Mouse (Mus musculus) lung, embryonic 14.5 days (tissue): ENCODE measurements around the gene Kmt2a. TPM values are rescaled to one million over a fixed set of nuclear protein-coding genes. Genes with fewer than 3 reads are reported as not detected.

ENCODE experiments used
- ATAC-seq: fragments of 200-750 bp; cut with Nextera tagmentation; 2 replicates; pipeline ENCODE4 v1.8.0; 2017; ENCODE audit warnings: mild to moderate bottlenecking, moderate TSS enrichment, moderate library complexity; ENCODE audit not compliant: insufficient read depth
- DNase-seq: peaks from one replicate; pipeline ENCODE4 v3.0.0-alpha.2; 2015
- H3K27ac ChIP-seq: fragments of 300-500 bp; sonication (generic); 2 replicates; pipeline ENCODE4 v1.5.1; 2014; ENCODE audit warnings: low read depth, mild to moderate bottlenecking, moderate library complexity
- H3K27me3 ChIP-seq: fragments of 300-500 bp; sonication (generic); 2 replicates; pipeline ENCODE4 v1.6.1; 2014; ENCODE audit warnings: low read length, control low read depth; ENCODE audit not compliant: insufficient read depth
- H3K36me3 ChIP-seq: fragments of 300-500 bp; sonication (generic); 2 replicates; pipeline ENCODE4 v1.6.1; 2014; ENCODE audit warnings: control low read depth; ENCODE audit not compliant: insufficient read depth
- H3K4me1 ChIP-seq: fragments of 300-500 bp; sonication (generic); 2 replicates; pipeline ENCODE4 v1.6.1; 2014; ENCODE audit warnings: antibody characterized with exemption, control low read depth; ENCODE audit not compliant: insufficient read depth
- H3K4me2 ChIP-seq: fragments of 300-500 bp; sonication (generic); 2 replicates; pipeline ENCODE4 v1.6.1; 2014; ENCODE audit warnings: mild to moderate bottlenecking
- H3K4me3 ChIP-seq: fragments of 300-500 bp; sonication (generic); 2 replicates; pipeline ENCODE4 v1.5.1; 2014; ENCODE audit warnings: low read depth, low read length
- H3K9ac ChIP-seq: fragments of 300-500 bp; sonication (generic); 2 replicates; pipeline ENCODE4 v1.6.1; 2014
- H3K9me3 ChIP-seq: fragments of 300-500 bp; sonication (generic); 2 replicates; pipeline ENCODE4 v1.6.1; 2016; ENCODE audit warnings: low read depth, low read length, control low read depth
- CTCF ChIP-seq: IDR thresholded peaks from 2 replicates; pipeline ENCODE4 v1.5.1; 2016; ENCODE audit warnings: antibody characterized with exemption, low read depth
- WGBS: fragments of 180-500 bp; shearing (Covaris S2); extraction: QIAGEN DNeasy Blood & Tissue Kit; methylation state at CpG from one replicate; pipeline ENCODE4 v1.1.7; 2014; 5-methylcytosine and 5-hydroxymethylcytosine counted together
- polyA plus RNA-seq: library from polyadenylated mRNA; unstranded; fragments of >200 nt; fragmentation: Nextera tagmentation; extraction: Ambion mirVana; gene quantifications from 2 replicates; pipeline ENCODE4 v1.2.1, GENCODE M21; 2014

Kmt2a gene
- polyA plus RNA-seq, 1 experiment from 2014 or later = 14.7 TPM

- WGBS = 84% methylated on average over 5 of the region's 5 CpGs
- TF ChIP-seq CTCF = no peak
- H3K4me1 ChIP-seq = no peaks in the 10 kb centered on the region
Observed at GRCm38 (mm10) chr9:44817522-44817921, 63.6 kb downstream of the Kmt2a start.

GRCm38 (mm10) chr9:44814179-44814578 lies 66.9 kb downstream of the Kmt2a start:
- WGBS = 91% methylated on average over 8 of the region's 8 CpGs
- no peaks in the 10 kb centered on the region for H3K4me1 ChIP-seq
- peaks cover 100% of the 10 kb centered on the region for H3K36me3 ChIP-seq
- H3K4me3 ChIP-seq = no peak overlapping the region
- ATAC-seq (no peak), DNase-seq (no peak)
- no peak overlapping the region for H3K27ac ChIP-seq
- H3K27me3 ChIP-seq = no peaks in the 10 kb centered on the region
- no peak overlapping the region for H3K4me2 ChIP-seq
- TF ChIP-seq CTCF = no peak
- no peaks in the 10 kb centered on the region for H3K9me3 ChIP-seq
- no peak overlapping the region for H3K9ac ChIP-seq

More at GRCm38 (mm10) chr9:44817522-44817921, 63.6 kb downstream of the Kmt2a start:
- Histone ChIP-seq H3K27me3 (no peaks in the 10 kb centered on the region), H3K27ac (no peak overlapping the region), H3K4me2 (no peak overlapping the region), H3K9ac (no peak overlapping the region), H3K36me3 (peaks cover 100% of the 10 kb centered on the region), H3K9me3 (no peaks in the 10 kb centered on the region), H3K4me3 (no peak overlapping the region)
- no peak for DNase-seq
- ATAC-seq = no peak

DNA sequence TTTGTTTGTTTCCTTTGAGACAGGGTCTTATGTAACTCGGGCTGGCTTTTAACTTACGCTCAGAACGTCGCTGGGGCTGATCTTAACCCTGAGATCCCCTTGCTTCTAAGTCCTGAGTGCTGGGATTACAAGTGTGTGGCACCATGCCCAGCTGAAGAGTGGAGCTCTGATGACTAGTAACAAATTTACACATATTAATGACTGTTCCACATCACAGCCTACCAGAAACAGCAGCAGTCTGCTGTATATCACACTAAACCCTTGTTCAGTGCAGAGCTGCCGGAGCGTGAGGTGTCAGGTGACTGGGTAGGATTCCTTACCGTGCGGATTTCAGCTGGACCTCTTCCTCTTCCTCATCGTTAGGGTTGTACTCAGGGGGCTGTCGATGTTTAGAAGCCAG lies 70.8 kb downstream of the Kmt2a start:
- Histone ChIP-seq H3K4me3 (no peak overlapping the region), H3K27me3 (no peaks in the 10 kb centered on the region), H3K27ac (no peak overlapping the region), H3K9me3 (no peaks in the 10 kb centered on the region), H3K9ac (no peak overlapping the region), H3K36me3 (peaks cover 99% of the 10 kb centered on the region), H3K4me1 (no peaks in the 10 kb centered on the region), H3K4me2 (no peak overlapping the region)
- WGBS = 79% methylated on average over 10 of the region's 10 CpGs
- ATAC-seq = no peak
- no peak for TF ChIP-seq CTCF
- no peak for DNase-seq

DNA sequence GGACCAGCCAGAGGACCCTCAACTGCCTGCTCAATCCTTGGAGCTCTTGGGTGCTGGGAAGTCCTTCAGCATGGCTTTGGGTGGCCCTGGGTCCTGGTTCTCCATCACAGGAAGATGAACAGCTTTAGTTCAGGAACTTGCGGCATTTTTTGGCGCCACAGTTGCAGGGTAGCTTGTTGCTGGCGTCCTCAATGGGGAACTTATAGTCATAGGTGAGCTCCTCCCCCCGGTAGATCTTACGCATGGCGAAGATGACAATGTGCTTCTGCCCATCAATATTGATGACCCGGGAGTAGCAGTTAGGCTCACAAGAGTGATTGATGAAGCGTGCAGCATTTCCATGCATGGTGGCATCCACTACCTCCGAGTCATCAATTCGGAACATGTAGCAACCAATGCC lies 73.3 kb downstream of the Kmt2a start:
- no peak for TF ChIP-seq CTCF
- Histone ChIP-seq H3K9ac (no peak overlapping the region), H3K36me3 (peaks cover 82% of the 10 kb centered on the region), H3K9me3 (no peaks in the 10 kb centered on the region), H3K4me2 (no peak overlapping the region), H3K4me1 (no peaks in the 10 kb centered on the region), H3K4me3 (no peak overlapping the region), H3K27ac (no peak overlapping the region), H3K27me3 (no peaks in the 10 kb centered on the region)
- DNase-seq (no peak), ATAC-seq (no peak)
- WGBS = 91% methylated on average over 10 of the region's 10 CpGs

DNA sequence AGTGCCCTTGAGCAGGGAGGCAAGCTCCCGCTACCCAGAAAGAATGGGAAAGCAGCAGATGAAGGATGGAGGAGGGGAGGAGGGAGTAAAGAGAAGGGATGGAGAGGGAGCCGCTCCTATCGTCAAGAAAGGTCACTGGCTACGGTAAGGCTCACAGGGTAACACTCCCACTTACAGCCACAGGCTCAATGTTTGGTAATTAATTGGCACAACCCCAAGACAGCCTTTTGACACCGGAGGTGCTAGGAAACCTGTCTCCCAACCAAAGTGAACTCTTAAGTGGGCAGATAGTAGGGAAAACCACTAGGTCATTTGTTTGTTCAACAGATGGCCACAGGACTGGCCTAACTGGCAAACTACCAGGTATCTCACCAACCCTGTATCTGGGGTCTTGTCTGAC lies 74.0 kb downstream of the Kmt2a start:
- TF ChIP-seq CTCF = no peak
- Histone ChIP-seq H3K4me1 (no peaks in the 10 kb centered on the region), H3K4me3 (no peak overlapping the region), H3K27me3 (no peaks in the 10 kb centered on the region), H3K27ac (no peak overlapping the region), H3K9me3 (no peaks in the 10 kb centered on the region), H3K9ac (no peak overlapping the region), H3K4me2 (no peak overlapping the region), H3K36me3 (peaks cover 75% of the 10 kb centered on the region)
- DNase-seq (no peak), ATAC-seq (no peak)
- 61% methylated on average over 5 of the region's 5 CpGs for WGBS

GRCm38 (mm10) chr9:44805536-44805935 lies 75.6 kb downstream of the Kmt2a start:
- Histone ChIP-seq H3K27ac (no peak overlapping the region), H3K9ac (no peak overlapping the region), H3K4me1 (no peaks in the 10 kb centered on the region), H3K27me3 (peaks cover 4% of the 10 kb centered on the region; the same call in 1 of the 2 replicates), H3K36me3 (peaks cover 59% of the 10 kb centered on the region), H3K4me2 (no peak overlapping the region), H3K4me3 (no peak overlapping the region), H3K9me3 (no peaks in the 10 kb centered on the region)
- no peak for TF ChIP-seq CTCF
- WGBS = 95% methylated on average over 5 of the region's 5 CpGs
- DNase-seq (no peak), ATAC-seq (no peak)

DNA sequence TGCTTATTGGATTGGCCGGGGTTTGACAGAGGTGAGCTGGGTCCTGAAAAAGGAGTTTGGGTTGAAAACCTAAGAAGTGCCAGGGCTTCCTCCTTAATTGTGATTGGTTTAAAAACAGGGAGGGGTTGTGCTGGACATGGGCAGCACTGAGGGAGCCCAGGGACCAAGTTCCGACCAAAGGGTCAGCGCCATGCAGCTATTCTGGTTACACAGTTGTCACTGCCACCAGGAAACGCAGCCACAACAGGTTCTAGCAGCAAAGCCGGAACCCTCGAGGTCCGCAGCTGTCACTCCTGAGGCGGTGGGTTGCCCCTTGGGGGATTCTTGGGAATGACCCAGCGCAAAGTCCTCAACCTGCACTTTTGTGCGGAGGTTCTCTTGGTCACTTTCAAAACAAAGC lies 76.4 kb downstream of the Kmt2a start:
- Histone ChIP-seq H3K4me3 (no peak overlapping the region), H3K4me1 (0 out of 2 replicates have a peak, but pooled peaks cover 2% of the 10 kb centered on the region), H3K27me3 (peaks cover 13% of the 10 kb centered on the region; the same call in 1 of the 2 replicates), H3K4me2 (no peak overlapping the region), H3K9ac (no peak overlapping the region), H3K36me3 (peaks cover 51% of the 10 kb centered on the region), H3K27ac (no peak overlapping the region), H3K9me3 (no peaks in the 10 kb centered on the region)
- WGBS = 85% methylated on average over 10 of the region's 10 CpGs
- no peak for ATAC-seq
- no peak for TF ChIP-seq CTCF
- no peak for DNase-seq
